Mouse (Mus musculus) embryonic facial prominence, embryonic 14.5 days (tissue): ENCODE results near the gene Dmkn. TPM values are rescaled to one million over a fixed set of nuclear protein-coding genes. Genes with fewer than 3 reads are reported as not detected.

Source experiments
- ATAC-seq: fragments of 200-750 bp; cut with Nextera tagmentation; 2 replicates; pipeline ENCODE4 v1.8.0; 2017; ENCODE audit warnings: low read depth, moderate number of reproducible peaks, moderate TSS enrichment
- DNase-seq: peaks from one replicate; pipeline ENCODE4 v3.0.0-alpha.2; 2015; ENCODE audit warnings: low spot score
- H3K27ac ChIP-seq: fragments of 300-500 bp; sonication (generic); replicated peaks from 2 replicates; pipeline ENCODE4 v1.5.1; 2014; ENCODE audit warnings: low read depth, mild to moderate bottlenecking, low read length, moderate library complexity
- H3K27me3 ChIP-seq: fragments of 300-500 bp; sonication (generic); replicated peaks from 2 replicates; pipeline ENCODE4 v1.6.1; 2014; ENCODE audit warnings: low read length; ENCODE audit not compliant: control insufficient read depth, insufficient read depth
- H3K36me3 ChIP-seq: fragments of 300-500 bp; sonication (generic); 2 replicates; pipeline ENCODE4 v1.6.1; 2014; ENCODE audit warnings: low read length, mixed read lengths; ENCODE audit not compliant: control insufficient read depth, insufficient read depth
- H3K4me1 ChIP-seq: fragments of 300-500 bp; sonication (generic); 2 replicates; pipeline ENCODE4 v1.6.1; 2014; ENCODE audit warnings: antibody characterized with exemption, low read length; ENCODE audit not compliant: control insufficient read depth, insufficient read depth
- H3K4me2 ChIP-seq: fragments of 300-500 bp; sonication (generic); 2 replicates; pipeline ENCODE4 v1.6.1; 2014; ENCODE audit warnings: low read depth, mild to moderate bottlenecking, low read length, moderate library complexity, mixed read lengths
- H3K4me3 ChIP-seq: fragments of 300-500 bp; sonication (generic); 2 replicates; pipeline ENCODE4 v1.5.1; 2014; ENCODE audit warnings: low read depth, mild to moderate bottlenecking, low read length
- H3K9ac ChIP-seq: fragments of 300-500 bp; sonication (generic); 2 replicates; pipeline ENCODE4 v1.6.1; 2014; ENCODE audit warnings: low read depth, mild to moderate bottlenecking, low read length, moderate library complexity, mixed read lengths
- H3K9me3 ChIP-seq: fragments of 300-500 bp; sonication (generic); 2 replicates; pipeline ENCODE4 v1.6.1; 2016; ENCODE audit warnings: low read length; ENCODE audit not compliant: control insufficient read depth
- WGBS: fragments of 180-500 bp; shearing (Covaris S2); extraction: QIAGEN DNeasy Blood & Tissue Kit; methylation state at CpG from one replicate; pipeline ENCODE4 v1.1.7; 2014; 5-methylcytosine and 5-hydroxymethylcytosine counted together
- polyA plus RNA-seq: library from polyadenylated mRNA; unstranded; fragments of >200 nt; fragmentation: Nextera tagmentation; extraction: Ambion mirVana; gene quantifications from 2 replicates; pipeline ENCODE4 v1.2.1, GENCODE M21; 2014

Gene Dmkn
- polyA plus RNA-seq, 1 experiment from 2014 or later, result 159 TPM

- no peak overlapping the region for H3K27ac ChIP-seq
- no peak overlapping the region for H3K4me2 ChIP-seq
- no peaks in the 10 kb centered on the region for H3K27me3 ChIP-seq
- peak; percentile 17 for DNase-seq
- H3K4me3 ChIP-seq, result no peak overlapping the region
- no peaks in the 10 kb centered on the region; the same call in 1 of the 2 replicates for H3K9me3 ChIP-seq
- no peak for ATAC-seq
- H3K9ac ChIP-seq, result no peak overlapping the region
- H3K36me3 ChIP-seq, result no peaks in the 10 kb centered on the region
- H3K4me1 ChIP-seq, result no peaks in the 10 kb centered on the region
Observed at GRCm38 (mm10) chr7:30794921-30795320, 31.4 kb downstream of the Dmkn start.

GRCm38 (mm10) chr7:30796790-30797189, 33.2 kb downstream of the Dmkn start:
- H3K4me3 ChIP-seq, result no peak overlapping the region
- H3K27ac ChIP-seq, result no peak overlapping the region
- peaks cover 8% of the 10 kb centered on the region; the same call in 1 of the 2 replicates for H3K9me3 ChIP-seq
- H3K4me1 ChIP-seq, result no peaks in the 10 kb centered on the region
- peak; percentile 43 for DNase-seq
- H3K27me3 ChIP-seq, result no peaks in the 10 kb centered on the region
- H3K9ac ChIP-seq, result no peak overlapping the region
- no peak overlapping the region for H3K4me2 ChIP-seq
- ATAC-seq, result 0 out of 2 replicates have a peak, but pooled peaks have one; percentile 22
- no peaks in the 10 kb centered on the region for H3K36me3 ChIP-seq
- 68% methylated on average over 1 of the region's 1 CpGs for WGBS

GRCm38 (mm10) chr7:30800653-30801052, 37.1 kb downstream of the Dmkn start:
- Histone ChIP-seq H3K27me3 (no peaks in the 10 kb centered on the region), H3K4me2 (no peak overlapping the region), H3K9ac (no peak overlapping the region), H3K27ac (no peak overlapping the region), H3K4me1 (no peaks in the 10 kb centered on the region), H3K36me3 (no peaks in the 10 kb centered on the region), H3K4me3 (no peak overlapping the region), H3K9me3 (peaks cover 8% of the 10 kb centered on the region; the same call in 1 of the 2 replicates)
- DNase-seq, result no peak
- ATAC-seq, result no peak

GRCm38 (mm10) chr7:30803256-30803655, 39.7 kb downstream of the Dmkn start:
- Histone ChIP-seq H3K4me1 (no peaks in the 10 kb centered on the region), H3K27ac (no peak overlapping the region), H3K27me3 (no peaks in the 10 kb centered on the region), H3K9me3 (peaks cover 8% of the 10 kb centered on the region; the same call in 1 of the 2 replicates), H3K4me3 (no peak overlapping the region), H3K4me2 (no peak overlapping the region), H3K36me3 (no peaks in the 10 kb centered on the region), H3K9ac (no peak overlapping the region)
- 97% methylated on average over 3 of the region's 3 CpGs for WGBS
- ATAC-seq, result no peak
- DNase-seq, result no peak

DNA sequence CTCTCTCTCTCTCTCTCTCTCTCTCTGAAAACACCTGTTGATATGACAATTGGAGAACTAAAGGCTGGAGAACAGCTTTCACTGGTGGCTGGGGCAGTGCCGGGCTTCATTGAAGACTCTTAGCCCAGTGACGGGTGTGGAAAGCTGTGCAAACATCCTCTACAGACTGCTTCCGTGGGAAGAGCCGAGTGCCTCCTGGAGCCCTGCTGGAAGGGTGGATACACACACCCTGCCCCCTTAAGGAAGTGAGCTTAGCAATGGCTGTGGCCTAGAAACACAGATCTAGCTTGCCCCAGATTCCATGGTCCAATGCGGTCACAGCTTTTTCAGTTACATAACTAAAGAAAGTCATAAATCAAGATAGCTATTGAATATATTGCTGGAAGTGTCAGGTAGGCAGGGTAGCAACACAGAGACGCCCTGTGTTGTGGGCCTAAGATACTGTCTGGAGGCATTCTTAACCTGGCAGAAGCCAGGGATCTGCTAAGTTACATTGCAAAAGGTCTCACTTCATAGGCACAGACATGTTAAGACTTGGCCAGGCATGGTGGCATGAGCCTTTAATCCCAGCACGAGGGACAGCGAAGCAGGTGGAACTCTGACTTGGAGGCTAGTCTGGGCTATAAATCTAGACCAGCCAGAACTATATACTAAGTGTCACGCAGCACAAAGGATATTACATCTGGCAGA, 40.6 kb downstream of the Dmkn start:
- no peaks in the 10 kb centered on the region for H3K36me3 ChIP-seq
- WGBS, result 80% methylated on average over 9 of the region's 9 CpGs
- ATAC-seq, result no peak
- peaks cover 8% of the 10 kb centered on the region; the same call in 1 of the 2 replicates for H3K9me3 ChIP-seq
- no peaks in the 10 kb centered on the region for H3K27me3 ChIP-seq
- H3K4me2 ChIP-seq, result no peak overlapping the region
- DNase-seq, result no peak
- H3K4me3 ChIP-seq, result no peak overlapping the region
- H3K4me1 ChIP-seq, result no peaks in the 10 kb centered on the region
- H3K27ac ChIP-seq, result no peak overlapping the region
- no peak overlapping the region for H3K9ac ChIP-seq

GRCm38 (mm10) chr7:30805924-30806323, 42.4 kb downstream of the Dmkn start:
- 53% methylated on average over 6 of the region's 6 CpGs for WGBS
- Histone ChIP-seq H3K4me2 (no peak overlapping the region), H3K9ac (no peak overlapping the region), H3K4me3 (no peak overlapping the region), H3K27ac (no peak overlapping the region), H3K4me1 (no peaks in the 10 kb centered on the region), H3K27me3 (no peaks in the 10 kb centered on the region), H3K36me3 (no peaks in the 10 kb centered on the region), H3K9me3 (no peaks in the 10 kb centered on the region)
- ATAC-seq (no peak), DNase-seq (no peak)

GRCm38 (mm10) chr7:30810319-30810718, 46.8 kb downstream of the Dmkn start:
- Histone ChIP-seq H3K9me3 (no peaks in the 10 kb centered on the region), H3K36me3 (no peaks in the 10 kb centered on the region), H3K4me2 (no peak overlapping the region), H3K9ac (no peak overlapping the region), H3K4me1 (no peaks in the 10 kb centered on the region), H3K27me3 (no peaks in the 10 kb centered on the region), H3K4me3 (no peak overlapping the region), H3K27ac (no peak overlapping the region)
- WGBS, result 47% methylated on average over 6 of the region's 6 CpGs
- DNase-seq (no peak), ATAC-seq (no peak)

DNA sequence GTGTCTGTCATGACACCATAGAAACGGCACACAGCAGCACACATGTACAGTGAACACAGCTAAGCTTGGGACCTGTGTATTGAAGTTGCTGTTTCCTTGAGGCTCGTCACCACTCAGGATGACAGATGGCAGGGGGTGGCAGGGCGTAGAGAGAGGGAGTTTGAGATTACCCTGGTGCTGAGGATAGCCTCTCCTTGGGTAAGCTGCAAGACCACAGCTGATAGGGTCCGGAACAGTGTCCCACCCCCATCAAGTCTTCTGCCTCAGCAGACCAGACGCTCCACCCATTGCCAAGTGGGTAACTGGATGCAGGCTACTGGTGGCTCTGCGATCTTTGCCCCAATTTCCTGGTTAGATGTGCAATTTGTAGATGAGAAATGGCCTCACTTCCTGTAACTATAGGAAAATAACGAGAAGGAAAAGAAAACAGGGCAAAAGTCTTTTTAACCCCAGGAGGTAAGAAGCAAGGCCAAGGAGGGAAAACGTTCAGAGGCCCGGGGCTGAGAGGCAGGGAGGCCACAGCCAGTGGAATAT, 48.3 kb downstream of the Dmkn start:
- DNase-seq (no peak), ATAC-seq (no peak)
- WGBS, result 52% methylated on average over 9 of the region's 9 CpGs
- Histone ChIP-seq H3K27me3 (no peaks in the 10 kb centered on the region), H3K4me3 (no peak overlapping the region), H3K4me2 (no peak overlapping the region), H3K9ac (no peak overlapping the region), H3K36me3 (no peaks in the 10 kb centered on the region), H3K27ac (no peak overlapping the region), H3K9me3 (no peaks in the 10 kb centered on the region), H3K4me1 (no peaks in the 10 kb centered on the region)

- Histone ChIP-seq H3K4me1 (no peaks in the 10 kb centered on the region), H3K4me2 (no peak overlapping the region), H3K27me3 (no peaks in the 10 kb centered on the region), H3K36me3 (no peaks in the 10 kb centered on the region), H3K9me3 (no peaks in the 10 kb centered on the region), H3K4me3 (no peak overlapping the region), H3K9ac (no peak overlapping the region), H3K27ac (no peak overlapping the region)
- DNase-seq (peak; percentile 17), ATAC-seq (peak; percentile 57; the same call in 1 of the 2 replicates)
- 65% methylated on average over 6 of the region's 6 CpGs for WGBS
Observed at GRCm38 (mm10) chr7:30812291-30812807, 48.8 kb downstream of the Dmkn start.
